Mouse (Mus musculus): ENCODE measurements at regions not wholly inside any gene's neighbourhood (a gene's known extent, or its start where the extent isn't known, plus 50 kb on each side); places are given as distances from the start of the nearest gene placed in this dataset.

DNA sequence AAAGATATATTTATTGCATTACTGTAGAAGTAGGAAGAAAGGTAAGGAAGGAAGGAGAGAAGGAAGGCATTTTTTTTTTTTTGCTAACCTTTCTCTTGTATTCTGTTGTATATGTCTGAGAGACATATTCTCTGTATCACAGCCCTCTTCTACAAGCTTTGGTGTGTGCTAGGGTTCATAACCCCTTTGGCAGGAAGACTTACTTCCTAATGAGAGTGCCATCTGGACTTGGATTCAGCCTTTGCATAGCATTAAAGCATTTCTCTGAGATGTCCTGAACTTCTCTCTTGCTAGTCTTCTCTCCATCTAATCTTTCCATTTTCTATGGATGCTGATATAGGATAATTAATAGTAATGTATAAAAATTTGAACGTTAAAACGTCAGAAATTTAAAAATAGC is 768.0 kb upstream of the Adgrl3 start:
- TF ChIP-seq POLR2A (IDR thresholded peaks at IDR 0.05; ENCODE audit: borderline replicate concordance, extremely low read depth, insufficient read depth, insufficient read length, poor library complexity, severe bottlenecking) (no peak), CTCF (IDR thresholded peaks at IDR 0.05; ENCODE audit: borderline replicate concordance, extremely low read depth, insufficient read depth, insufficient read length) (no peak)

Data from brain, embryonic 14.5 days (tissue).